Mouse (Mus musculus): ENCODE data around the gene Eif3l.

Gene Eif3l

DNA sequence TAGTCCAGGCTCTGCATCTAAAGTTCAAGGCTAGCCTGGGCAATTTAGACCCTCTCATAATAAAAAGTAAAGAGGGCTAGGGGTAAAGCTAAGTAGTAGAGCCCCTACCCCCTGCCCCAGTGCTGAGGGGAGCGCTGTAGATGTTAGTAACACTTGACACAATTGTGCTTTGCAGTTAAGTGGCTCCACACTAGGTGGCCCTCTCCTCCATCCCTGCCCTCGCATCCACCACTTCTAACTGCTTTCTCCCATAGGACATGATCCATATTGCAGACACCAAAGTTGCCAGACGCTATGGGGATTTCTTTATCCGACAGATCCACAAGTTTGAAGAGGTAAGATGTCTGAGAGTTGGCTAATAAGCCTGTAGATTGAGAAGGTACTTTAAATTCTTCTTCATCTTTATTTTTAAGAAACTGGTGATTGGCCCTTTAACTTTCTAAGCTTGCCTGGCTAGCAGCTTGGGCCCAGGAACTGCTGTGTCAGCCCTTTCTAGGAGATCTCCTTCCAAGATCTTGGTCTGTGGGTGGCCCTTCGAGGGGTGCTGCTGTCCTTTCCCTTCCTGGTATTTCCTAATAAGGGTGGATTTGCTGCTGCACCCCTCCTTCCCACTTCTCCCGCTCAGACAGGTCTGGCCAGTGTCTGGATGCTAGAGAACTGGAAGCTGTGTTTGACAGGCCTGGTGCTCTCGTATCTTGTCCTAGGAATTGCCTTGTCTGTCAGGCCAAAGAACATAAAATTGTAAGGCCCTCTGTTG lies 18.3 kb downstream of the Eif3l start:
- no peak for DNase-seq

DNA sequence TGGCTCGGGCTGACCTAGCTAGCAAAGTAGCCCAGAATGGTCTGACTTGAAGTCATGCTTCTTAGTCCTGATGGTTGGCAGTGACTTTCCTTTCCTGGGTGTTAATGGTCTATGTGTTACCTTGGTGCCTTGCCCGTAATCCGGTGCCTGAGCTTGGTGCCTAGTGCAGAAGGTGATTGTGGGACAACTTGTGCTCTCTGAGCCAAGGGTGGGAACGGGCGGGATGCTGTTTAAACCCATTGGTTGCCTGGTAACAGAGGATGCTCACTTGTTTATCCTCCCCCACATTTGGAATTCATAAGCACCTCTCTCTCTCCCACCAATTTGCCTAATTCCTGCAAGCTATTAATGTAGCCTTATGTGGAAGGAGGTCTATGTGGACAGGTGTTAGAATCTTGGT lies 20.5 kb downstream of the Eif3l start:
- DNase-seq, result no peak

DNA sequence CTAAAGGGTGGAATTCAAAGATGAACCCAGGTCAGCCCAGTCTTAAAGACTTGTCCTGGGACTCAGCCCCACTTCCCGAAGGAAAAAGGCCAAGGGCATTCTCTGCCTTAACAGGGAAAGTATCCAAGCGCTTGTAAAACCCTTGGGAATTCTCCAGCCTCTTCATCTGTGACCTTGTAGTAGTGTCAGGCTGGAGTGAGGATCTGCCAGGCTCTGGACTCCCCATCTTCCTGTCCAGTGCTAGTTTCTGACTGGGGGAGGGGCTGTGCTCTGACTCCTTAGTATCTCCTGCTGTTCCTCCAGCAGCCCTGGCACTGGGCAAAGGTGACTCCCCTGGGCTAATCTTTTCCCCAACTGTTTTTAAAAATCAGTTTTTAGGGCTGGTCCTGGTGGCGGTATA lies 21.6 kb downstream of the Eif3l start:
- DNase-seq, result peak; percentile 63

DNA sequence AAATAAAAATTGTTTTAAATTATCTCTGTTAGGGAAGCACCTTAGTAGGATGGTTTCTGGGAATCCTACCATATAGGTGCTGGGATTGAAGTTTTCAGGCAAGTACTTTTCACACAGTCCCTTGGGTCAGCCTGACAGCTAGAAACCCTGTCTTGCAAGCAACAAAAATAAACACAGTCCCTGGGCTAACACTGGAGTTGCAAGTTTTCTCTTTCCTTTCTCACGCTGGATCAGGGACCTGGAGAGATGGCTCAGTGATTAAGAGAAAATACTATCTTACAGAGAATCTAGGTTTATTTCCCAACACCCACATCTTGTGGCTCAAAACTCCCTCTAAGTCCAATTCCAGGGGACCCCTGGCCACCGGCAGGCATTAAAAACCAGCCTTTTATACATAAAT lies 22.2 kb downstream of the Eif3l start:
- DNase-seq, result no peak

DNA sequence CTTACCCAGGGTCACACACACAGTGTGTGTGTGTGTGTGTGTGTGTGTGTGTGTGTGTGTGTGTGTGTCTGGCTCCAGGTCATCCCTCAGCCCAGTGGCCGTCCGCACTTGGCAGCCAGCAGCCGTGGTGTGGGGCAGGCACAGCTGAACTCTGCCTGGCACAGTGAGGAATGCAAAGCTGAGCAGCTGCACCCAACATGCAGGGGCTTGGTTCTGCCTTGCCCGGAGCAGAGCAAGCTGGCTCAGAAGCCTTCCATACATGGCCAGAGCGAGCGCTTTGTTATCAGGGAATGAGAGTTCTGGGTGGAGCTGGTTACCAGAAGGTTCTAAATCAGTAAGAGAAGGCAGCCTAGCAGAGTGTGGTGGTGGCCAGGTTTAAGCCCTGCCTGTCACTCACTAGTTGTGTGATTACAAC lies 22.6 kb downstream of the Eif3l start:
- peak; percentile 83 for DNase-seq

DNA sequence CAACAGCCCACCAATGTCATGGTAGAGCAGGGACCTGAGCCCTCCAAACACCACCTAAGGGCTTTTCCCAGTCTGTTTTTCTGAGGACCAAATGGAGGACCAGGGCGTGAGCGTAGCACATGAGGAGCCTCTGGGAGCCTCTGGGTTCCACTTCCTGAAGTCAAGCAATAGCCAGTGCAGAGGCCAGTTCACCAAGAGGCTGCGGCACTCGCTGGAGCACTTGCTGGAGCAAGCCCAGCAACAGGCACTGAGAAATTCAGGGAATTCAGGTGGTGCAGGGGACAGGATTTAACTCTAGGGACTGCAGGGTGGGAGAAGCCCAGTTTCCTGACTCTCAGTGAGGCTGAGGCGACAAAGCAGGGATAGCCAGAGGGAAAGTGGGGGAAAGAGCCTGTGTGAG lies 23.2 kb downstream of the Eif3l start:
- DNase-seq, result no peak

DNA sequence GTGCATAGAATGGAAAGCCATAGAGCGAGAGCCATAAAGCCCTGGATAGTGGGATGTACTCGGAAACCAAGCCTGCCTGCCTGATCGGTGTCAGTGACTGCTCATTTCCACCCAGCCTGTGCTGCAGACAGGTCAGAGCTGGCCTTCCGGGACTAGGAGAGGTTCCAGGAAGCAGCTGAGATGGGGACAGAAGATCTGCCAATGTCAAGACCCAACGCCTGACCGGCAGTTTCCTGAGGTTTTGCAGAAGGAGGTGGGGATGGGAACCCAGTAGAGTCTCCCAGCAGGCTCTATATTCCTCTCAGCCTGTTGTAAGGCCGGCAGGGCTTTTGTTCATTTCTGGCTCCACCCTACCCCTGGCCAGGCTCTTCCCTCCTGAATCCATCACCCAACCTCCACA lies 23.9 kb downstream of the Eif3l start:
- peak; percentile 77 for DNase-seq

DNA sequence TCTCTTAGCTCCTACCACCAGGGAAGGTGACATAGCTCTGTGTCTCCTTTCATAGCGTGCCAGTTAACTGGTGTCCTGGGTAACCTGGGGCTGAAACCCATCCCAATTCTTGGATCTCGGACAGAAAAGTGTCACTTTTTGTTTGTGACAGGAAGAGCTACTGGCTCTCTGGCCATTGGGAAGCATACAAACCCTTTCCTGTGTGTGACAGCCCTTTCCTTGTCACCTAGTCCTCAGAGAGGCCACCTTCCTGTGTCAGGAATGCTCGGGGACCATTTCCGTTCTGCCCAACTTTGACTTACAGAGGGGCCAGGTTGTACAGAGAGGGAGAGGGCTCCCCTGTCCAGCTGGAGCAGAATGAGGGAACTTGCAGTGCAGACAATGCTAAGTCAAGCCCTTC lies 24.5 kb downstream of the Eif3l start:
- DNase-seq, result peak; percentile 61

DNA sequence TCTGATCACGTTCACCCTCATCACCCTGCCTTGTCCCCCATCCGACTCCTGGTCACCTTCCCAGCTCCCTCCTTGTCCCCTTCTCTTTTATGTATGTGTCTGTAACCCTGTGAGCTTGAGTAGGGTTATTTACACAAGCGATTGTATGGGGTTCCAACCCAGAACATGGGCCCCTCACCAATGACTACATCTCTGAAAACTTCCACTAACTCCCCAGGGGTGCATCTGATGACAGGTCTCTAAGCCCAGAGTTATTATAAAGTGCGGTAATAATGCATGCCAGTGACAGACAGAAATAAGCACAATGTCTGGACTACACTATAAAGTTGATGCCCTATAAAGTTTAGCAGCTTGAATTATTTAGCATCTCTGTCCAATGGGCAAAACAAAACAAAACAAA lies 25.4 kb downstream of the Eif3l start:
- no peak for DNase-seq

DNA sequence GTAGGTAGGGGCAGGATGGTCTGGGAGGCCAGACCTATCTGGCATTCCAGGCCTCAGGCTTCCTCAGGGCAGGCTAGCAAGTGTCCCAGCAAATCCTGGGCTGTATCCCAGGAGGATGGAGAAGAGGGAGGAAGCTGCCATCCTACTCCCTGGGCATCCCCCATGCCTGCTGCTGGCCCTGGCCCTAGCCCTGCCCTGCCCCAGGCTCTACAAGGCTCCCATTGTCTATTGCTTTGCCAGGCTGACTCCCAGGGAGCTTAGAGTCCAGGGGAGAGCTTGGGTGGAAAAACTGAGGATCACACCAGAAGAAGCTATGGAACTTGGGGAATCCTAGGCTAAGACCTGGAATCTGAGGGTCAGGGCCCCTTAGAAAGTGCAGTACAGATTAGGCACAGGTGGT lies 26.6 kb downstream of the Eif3l start:
- no peak for DNase-seq

DNA sequence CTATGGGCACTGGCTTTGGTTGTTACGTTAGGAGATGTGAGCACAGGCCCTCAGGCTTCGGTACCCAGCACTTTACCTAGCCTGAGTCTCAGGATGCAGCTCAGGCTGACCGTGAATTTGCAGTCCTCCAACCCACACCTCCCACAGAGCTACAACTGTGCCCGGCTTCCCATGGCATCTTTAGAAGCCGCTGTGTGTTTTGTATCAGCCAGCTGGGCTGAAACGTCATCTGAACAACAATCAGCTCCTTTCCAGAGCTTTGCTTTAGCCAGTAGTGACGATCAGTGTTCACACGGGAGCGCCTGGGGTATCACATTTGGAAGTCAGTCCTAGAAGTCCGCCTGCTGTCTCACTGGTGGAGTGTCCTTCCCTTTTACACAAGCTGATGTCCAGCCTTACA lies 28.3 kb downstream of the Eif3l start:
- no peak for DNase-seq

DNA sequence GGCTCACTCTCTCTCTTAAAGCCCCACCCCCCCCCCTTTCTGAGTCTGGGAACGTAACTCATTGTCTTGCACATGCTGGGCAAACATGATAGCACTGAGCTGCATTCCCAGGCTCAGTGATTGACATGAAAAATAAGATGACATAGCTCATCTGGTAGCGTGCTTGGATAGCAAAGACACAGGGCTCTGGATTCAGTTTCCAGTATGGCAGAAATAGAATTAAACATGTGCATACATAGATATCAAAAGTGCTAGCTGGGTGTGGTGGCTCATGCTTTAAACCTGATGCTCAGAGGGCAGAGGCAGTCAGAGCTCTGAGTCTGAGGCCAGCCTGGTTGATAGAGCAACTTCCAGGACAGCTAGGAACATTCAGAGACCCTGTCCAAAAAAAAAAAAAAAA lies 30.8 kb downstream of the Eif3l start:
- no peak for DNase-seq

DNA sequence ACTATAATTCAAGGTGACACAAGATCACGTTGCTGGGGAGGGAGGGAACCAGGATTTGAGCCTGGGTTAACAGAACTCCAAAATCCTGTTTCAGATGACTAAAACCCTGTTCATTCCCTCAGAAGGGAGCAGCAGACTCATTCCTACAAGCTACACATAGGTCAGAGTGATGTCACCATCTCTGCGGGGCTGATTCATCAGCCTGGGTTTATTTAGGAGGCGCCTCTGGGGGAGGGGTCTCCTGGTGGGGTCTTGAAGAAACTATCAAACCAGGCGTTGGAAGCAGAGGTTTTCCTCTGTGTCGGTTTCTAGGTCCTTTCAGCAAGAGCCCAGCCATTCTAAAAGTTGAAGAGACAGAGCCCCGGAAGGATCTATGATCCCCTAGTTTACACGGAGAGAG lies 33.0 kb downstream of the Eif3l start:
- DNase-seq, result no peak

DNA sequence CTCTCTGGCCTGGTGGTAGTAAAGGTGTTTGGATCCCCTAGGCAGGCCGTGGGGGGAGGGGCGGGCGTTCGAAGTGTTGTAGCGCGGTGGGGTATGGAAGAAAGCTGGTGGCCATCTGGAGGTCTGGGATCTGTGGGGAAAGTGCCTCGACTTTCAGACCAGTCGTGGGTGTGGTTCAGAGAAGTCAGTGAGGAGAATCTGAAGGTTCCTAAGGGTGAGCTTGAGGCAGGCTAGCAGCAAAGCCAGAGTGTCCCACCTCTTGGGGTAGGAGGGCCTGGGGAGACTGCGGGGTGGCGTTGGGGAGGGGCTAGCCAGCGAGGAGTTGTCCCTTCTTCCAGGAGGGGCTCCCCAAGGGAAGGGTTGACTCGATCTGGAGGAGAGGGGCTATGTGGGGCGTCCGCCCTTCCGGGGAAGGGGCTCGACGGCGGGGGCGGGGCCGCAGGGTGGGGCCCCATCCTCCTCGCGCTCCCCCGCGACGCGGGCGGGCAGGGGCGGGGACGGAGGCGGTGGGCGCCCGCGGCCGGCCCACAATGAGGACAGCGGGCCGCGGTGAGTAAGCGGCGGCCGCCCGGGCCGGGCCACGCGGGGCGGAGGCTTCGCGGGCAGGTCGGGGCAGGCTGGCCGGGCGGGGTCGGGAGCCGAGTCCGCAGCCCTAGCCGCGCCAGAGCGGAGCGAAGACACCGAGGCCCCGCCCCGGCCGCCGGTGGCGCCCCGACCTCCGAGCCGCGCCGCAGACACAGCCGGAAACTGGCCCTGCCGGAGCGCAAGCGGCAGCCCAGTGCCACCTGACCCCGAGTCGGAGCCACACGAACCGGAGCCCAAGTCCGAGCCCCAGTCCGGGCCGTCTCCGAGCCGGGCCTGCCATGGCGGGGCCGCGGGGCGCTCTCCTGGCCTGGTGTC lies 33.7 kb downstream of the Eif3l start, which contains the start of gene Micall1:
Micall1 (plus strand) TSS at position 478 of the 900 bp plus-strand sequence.
- DNase-seq, result peak; percentile 74

DNA sequence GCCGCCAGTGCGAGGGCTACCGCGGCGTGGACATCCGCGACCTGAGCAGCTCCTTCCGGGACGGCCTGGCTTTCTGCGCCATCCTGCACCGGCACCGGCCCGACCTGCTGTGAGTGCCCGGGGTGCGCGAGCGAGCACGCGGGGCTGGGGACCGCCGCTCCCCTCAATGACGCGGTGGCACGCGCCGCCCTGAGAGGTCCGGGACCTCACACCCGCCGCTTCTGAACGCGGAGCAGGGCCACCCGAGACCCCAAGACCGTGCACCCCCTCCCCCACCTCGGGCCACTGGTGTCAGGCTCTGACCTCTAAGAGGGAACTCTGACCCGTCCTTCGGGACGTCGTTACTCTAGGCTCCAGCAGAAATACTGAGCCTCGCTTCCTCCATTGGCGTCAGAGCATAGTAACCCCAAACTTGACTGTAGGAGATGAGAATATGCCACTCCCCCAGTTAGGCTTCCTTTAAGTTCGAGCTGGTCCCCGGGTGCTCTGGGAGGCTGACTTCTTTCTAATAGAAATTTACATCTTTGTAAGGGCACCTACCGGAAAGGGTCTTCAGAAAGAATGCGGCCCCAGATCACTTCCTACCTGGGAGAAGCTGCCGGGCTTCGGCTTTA lies 34.4 kb downstream of the Eif3l start:
- DNase-seq, result no peak

DNA sequence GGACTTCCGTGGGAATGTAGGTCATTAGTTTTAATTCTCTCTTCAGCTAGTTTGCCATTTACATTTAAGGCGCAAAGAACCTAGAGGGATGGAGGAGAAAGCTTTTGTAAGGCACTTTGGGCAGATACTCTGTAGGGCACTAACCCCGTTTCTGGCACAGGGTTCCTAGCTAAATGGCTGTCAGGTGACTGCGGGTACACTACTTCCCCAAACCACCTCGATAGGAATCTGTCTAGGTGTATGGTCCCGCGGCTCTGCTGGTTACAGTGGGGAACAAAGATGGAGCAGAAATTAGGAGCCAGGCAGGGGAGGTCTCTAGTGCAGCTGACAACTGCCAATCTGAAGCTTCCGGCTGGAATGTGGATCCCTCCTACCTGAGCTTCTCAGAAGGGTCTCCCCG lies 35.1 kb downstream of the Eif3l start:
- DNase-seq, result no peak

DNA sequence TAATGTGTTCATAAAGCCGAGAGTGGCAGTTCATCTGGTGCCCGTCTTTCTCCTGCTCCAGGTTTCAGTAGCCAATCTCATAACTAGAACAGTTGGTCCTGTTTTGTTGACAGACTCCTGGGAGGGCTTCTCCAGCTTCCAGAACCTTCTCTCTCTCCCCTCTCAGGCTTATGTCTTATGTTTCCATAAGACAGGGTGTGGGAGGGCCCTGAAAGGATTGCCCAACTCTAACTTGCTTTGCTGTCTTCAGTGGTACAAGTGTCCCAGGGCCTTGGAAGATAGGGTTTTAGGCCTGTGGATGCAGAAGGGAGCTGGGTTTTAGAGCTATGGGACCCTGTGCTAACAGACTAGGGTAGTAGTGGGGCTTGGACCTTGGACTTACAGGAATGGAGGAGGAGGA lies 35.5 kb downstream of the Eif3l start:
- DNase-seq, result no peak

DNA sequence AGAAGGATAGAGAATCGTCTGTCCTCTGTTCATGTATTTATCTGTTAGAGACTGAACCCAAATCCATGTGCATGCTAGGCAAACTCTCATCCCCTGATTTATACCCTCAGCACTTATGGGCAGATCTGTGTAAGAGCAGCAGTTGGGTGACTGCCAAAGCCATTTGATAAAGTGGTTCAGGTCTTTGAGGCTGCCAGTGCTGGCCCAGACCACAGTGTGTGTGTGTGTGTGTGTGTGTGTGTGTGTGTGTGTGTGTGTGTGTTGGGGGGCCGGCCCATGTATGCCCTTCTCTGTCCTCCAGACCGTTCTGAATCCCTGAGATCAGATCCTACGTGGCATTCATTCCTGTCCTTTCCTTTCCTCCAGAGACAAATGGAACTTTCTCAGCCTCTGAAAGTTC lies 36.8 kb downstream of the Eif3l start:
- no peak for DNase-seq

DNA sequence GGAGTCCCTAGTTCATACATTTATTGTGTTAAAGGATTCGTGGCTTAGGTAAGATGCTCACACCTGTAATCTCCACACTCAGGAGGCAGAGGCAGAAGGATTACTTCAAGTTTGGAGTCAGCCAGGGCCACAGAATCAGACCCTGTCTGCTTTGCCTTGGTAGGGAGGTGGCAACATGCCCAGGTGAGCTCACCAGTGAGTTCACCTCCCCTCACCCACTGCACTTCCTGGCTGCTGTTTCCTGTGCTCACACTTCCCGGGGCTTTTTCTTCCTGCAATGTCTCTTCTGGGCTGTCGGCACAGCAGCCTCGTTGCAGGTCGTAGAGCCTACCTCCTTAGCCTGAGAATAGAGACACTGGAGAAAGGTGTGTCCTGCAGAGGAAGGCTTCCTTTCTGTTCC lies 40.3 kb downstream of the Eif3l start:
- DNase-seq, result no peak

DNA sequence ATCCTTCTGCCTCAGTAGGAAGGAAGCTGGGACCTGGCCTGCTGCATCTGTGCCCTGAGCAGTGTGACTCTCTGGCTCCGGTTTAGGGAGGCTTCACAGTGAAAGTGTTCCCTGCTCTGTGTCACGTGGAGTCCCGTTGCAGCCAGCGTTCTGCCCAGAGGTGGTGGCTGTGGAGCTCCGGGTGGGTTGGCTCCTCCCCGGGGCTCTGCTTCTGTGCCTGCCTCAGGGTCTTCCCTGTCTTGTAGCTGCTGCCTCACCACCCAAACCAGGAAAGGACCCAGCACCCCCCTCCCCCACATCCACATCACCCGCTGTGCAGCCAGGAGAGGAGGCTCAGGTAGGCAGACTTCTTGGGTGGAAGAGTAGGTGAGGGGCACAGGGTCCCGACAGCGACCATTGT lies 44.5 kb downstream of the Eif3l start:
- DNase-seq, result no peak

DNA sequence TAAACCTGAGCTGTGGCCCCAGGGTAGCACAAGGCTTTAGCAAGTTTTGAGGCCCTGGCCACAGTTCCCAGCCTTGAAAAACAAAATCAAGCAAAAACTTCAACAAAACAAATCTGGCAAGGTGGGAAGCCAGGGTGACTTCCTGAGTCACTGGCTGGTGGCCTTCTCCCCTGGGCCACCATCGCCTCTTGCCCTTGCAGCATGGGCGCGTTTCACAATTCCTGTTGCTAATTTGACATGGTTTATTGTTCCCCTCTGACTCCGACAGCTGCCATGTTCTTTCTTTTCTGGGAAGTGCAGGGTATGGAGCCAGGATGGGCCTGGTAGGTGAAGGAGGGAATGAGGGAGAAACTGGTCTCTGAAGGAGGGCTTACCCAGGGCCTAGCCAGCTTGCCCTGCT lies 47.1 kb downstream of the Eif3l start:
- DNase-seq, result no peak

DNA sequence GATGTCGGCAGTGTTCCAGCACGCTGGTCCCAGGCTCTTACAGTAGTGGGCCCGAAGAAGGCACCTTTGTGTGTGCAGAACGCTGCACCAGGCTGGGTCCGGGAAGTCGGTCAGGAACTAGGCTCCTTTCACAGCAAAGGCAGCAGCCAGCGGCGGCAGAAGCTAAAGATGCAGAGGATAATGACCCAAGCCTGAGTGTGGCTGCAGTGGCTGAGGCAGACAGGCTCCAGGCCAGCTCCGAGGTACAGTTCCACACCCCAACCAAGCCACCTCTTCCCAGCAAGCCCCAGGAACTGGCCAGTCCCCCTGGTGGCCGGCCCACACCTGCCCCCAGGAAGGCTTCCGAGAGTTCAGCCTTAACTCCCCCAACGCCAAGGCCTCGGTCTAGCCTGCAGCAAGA lies 47.6 kb downstream of the Eif3l start:
- no peak for DNase-seq

DNA sequence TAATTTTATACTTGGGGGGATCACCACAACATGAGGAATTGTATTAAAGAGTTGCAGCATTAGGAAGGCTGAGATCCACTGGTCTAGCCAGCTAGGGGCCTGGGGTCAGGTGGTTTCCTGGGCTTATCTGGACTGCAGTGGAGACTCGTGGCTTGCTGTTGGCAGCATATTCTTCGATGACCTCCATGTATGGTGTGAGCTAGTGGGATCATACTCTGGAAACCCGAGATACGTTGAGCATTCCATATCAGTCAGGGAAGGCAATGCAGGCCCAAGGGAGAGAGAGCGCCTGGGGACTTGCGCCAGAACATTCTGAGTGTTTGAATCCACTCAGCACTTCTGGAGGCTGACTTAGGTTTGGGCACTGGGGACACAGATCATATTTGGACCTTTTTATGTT lies 48.8 kb downstream of the Eif3l start:
- DNase-seq, result no peak

DNA sequence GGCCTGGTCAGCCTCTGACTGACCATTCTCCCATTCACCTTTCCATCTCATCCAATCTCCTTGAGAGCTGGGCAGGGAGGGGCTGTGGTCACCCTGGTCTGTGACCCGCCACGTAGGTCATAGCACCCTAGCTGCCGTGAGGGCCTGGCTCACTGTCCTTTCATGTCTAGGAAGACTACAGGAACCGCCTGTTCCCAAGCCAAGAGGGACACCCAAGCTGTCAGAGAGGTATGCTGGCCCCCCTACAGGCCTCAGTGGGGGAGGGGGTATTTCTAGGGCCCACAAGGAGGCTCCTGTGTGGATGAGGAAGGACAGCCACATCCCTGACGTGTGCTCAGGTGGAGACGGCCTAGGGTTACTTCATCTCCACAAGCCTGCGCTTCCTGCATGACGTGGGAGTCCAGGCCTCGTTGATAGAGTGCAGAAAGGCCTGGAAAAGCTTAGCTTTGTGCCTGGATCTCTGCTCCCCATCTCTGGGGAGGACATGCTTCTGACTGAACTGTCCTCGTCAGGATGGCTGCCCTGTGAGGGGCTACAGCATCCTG lies 49.4 kb downstream of the Eif3l start:
- DNase-seq, result no peak

Data from kidney, adult 11 months (tissue).